Mouse (Mus musculus) cerebellum, adult 8-10 months (tissue): ENCODE data around the gene Car10.

ENCODE experiments used
- DNase-seq: peaks from one replicate; pipeline ENCODE4 v3.0.0; 2022

The Car10 gene

DNA sequence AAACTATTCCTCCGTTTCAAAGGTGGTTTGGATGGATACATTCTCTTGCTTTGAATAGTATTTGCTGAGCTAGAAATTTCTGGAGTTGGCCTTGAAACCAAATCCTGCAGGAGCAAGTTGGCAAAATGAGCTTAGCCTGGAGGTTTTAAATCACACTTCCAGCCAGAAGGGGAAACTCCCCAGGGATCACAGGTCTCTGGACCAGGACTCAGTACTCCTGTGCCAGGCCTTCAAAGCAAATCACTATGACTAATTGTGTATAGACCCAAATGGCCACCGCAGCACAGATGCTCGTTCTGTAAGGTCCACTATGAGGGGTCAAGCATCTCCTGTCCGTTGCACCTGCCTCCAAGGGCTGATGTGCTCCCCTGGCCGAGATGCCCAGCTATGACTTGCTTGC, 403.8 kb downstream of the Car10 start:
- DNase-seq: no peak

DNA sequence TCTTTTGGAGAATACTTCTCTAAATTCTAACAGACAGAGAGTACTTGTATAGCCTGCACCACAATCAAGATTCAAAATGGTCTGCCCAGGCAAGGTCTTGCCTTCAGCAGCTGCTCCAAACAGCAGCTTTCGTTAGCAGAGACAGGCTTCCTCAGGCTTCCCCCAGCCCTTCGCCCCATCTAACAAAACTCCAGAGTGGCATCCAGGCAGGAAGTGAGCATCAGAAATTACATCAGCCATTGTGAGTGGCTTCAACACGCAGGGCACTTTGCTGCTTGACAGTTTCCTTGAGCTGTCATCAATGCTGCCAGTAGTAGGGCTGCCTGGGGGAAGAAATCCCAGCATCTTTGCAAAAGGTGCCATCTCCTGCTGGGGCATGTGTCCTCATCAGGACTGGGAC, 405.0 kb downstream of the Car10 start:
- no peak for DNase-seq

DNA sequence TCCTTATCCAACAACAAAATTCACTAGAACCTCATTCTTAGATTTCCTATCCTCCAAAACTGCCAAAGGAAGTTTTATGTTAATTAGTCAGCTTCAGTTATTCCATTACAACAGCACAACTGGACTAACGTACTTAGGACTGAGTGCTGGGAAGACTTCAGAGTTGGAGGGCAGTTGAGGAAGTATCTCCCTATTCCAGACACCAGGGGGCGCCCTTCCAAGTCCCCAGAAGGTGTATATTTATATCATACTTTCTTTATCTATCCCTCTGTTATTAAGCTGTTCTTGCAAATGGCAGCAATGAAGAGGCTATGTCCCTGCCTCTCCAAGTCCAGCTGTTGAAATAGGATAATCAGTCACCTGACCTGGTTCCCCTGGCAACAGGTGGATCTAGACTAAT, 405.6 kb downstream of the Car10 start:
- no peak for DNase-seq

DNA sequence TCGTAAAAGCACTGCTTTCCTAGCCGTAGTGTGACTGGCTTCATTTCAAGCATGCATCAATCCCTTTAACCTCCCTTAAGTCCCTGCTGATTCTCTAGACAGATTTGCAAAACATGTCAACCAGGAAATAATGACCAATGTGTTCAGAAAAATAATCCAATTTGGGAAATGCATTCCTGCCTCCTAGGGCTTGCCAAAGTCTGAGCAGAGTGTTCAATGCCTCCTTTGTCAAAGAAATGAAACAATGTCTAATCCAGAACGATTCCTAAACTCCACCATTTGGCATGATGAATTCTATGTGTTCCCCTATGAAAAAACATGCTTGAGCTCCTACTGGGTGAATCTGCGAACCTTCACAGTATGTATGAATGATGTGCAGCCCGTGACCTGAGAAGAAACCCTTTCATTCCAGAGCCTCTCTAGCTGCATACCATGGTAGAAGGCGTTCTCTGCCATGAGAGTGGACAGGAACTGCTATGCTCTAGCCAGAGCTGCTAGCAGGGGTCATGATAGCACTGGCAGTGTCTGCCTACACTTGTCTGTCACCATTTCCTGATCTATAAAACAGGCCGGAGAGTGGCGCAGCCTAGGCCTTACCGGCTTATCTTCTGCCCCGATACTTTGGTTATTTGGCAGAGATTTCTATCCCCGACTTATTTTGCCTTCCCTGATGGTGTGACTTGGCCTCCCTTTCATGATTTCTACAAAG, 411.9 kb downstream of the Car10 start:
- no peak for DNase-seq

DNA sequence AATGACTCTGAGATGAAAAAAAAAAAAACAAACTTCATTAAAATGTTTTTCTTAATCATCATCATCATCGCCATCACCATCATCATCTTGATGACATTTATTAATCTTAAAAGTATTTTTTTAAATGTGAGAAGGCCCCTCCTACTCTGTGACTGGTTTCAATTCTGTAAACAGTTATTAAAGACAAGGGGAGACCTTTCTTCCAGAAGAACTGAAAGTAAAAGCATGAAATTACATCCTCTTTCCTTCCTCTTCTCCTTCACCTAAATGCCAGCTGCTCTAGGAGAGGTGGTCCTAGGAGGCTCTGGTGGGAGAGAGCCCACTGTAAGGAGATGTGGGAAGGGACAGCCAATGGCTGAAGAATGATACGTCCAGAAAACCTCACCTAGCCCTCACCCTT, 415.0 kb downstream of the Car10 start:
- DNase-seq: no peak

DNA sequence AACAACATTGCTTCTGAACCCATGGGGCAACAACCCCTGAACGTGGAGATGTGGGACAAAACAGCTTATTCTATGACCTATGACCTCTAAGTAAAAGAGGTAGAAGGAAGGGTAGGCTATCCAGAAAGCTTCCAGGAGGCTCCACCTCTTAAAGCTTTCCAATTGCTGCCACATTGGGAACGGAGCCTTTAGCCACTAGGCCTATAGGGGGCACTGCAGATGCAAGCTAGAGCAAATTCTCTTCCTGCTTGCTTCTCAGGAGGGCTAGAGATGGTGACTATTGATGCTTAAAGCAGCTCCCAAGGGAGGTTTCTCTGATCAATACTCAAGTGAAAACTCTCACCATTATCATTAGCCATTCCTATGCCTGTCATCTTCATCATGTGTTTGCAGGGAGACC, 416.6 kb downstream of the Car10 start:
- DNase-seq: no peak

DNA sequence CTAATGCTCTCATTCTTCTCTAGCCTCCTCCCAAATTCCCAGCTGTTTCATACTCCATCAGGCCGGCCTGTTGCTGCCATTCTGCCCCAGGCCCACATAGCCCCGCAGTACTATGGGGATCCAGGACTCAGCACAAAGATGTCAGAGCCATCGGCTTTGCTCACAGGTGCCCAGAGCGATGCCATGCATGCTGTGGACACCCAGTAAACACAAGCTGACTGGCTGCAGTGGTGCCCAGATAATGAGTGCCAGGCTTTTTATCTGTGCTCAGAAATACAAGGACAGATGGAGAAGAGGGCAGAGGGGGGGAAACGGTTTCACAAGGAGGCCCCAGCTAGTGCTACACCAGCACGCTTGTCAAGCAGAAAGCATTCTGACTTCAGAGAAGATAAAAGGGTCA, 417.7 kb downstream of the Car10 start:
- DNase-seq: peak; percentile 81

DNA sequence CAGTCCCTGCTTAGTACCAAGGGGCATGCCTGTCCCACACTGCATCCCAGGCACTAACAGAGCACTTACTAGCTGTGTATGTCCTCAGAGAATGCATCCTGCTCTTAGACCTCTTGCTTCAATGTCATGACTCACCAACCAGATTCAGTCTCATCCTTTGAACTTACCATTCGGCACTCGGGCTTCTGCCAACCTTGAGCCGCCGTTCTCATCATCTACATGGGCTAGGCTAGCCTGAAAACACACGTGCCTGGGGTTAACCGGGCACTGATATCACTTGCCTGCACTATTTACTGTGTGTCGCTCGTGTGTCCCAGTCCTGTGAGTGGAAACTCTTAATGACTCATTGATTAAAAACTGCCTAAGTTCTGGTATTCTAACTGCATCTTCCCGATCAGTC, 418.4 kb downstream of the Car10 start:
- no peak for DNase-seq

DNA sequence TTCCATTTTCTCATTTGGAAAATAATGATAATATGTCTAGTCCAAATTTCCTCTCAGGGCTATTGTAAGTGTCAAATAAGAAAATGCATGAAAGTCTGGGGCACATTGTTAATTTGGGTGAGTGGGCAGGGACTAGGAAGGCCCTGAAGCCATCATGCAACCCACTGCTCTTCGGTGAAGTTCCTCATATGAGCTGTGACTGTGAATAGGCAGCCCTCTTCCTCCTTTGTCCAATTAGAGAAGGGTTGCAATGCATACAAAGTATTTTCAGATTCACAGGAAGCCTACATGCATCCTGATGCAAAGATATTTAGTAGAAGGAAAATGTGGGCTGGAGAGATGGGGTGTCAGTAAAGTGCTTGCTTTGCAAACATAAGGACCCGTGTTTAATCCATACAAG, 419.1 kb downstream of the Car10 start:
- DNase-seq: no peak

DNA sequence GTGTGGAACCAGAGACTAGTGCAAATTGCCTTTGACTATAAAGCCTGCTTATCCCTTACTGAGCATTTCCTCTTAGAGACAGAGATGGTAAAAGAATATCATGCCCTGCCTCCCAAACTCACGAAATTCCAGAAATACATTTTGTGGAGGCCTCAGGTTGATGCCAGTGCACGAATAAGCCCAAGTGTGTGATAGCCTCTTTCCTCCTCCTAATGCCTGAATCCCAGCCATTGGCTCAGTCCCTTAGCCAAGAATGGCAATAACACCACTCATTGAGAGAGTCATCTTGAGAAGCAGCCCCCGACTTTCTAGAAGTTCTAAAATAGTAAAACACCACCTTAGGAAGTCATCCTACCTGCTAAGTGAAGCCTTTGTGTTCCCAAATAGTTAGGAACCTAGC, 424.7 kb downstream of the Car10 start:
- no peak for DNase-seq

DNA sequence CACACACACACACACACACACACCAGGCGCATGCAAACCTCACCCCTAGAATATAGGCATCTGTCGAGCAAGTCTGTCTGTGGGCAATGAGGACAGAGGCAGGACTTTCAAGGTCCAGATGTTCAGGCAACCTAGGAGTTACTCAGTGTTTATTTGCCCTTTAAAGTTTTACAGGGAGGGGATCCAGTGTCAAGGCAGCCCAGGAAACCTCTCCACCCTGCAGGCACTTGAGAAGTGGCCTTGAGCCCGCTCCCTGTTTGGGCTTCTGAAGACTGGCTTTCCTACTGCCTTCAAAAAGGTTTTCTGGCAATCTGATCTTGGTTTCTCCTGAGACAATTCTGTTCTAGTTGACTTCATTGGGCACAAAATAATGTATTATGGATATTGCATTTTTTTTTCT, 428.1 kb downstream of the Car10 start:
- DNase-seq: no peak

DNA sequence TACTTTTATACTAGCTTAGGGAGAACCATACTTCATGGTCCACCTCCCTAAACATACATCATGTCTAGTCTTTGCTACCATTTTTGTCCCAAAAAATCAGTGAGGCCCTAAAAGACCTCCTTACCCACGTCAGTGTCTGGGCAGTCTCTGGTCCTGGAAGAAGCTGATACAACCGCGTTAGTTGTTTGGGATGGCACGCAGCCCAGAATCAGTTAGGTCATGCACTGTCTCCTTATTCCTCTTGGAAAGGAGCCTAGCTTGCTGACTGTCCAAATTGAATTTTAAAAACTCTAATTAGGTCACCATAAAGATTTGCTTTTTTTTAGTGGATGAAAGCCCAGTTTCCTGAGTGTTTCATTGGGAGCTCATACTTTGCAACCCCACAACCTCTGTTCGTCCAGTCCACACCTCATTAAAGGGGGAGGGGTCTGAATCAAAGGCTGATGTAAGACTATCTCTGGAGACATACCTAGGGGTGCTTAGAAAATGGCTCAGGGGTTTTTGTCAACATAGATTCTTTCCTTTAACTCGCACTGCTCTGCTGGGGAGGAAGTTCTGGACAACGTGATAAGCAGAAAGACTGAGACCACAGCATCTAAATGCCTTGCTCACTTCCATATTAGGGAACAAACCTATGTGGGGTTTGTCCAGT, 433.3 kb downstream of the Car10 start:
- DNase-seq: peak; percentile 84

DNA sequence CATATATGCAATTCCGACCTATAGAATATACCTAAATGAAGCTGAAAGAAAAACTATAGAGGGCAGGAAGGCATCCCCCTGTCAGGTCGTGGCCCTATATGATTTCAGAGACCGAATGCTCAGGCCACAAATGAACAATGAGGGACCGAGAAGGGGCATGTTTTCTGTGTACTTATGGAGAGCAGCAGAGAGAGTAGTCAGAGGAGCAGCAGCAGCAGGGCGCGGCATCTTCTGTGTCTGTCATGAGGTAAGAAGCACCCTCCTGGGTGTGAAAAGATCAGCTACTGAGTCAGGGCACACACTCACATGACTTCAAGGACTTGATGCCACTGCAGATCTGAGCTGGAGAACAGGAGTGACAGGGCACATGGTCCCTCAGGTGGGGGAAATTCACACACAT, 438.4 kb downstream of the Car10 start:
- DNase-seq: no peak

DNA sequence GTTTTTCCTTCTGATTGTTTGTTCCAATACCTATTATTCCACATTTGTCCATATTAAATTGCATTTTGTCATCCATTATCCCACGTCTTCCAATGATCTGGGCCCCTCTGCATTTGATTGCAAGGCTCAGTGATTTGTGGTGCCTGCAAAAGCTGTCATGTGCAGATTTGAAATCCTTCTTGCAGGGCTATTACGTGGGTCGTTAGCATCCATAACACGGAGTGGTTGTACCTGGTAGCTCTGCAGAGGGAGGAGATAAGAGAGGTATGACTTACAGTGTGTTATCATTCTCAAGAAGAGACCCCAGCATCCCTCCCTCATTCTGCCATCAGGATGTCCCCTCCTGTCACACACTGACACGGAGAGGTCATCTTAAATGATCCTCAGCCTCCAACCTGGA, 451.1 kb downstream of the Car10 start:
- DNase-seq: no peak

DNA sequence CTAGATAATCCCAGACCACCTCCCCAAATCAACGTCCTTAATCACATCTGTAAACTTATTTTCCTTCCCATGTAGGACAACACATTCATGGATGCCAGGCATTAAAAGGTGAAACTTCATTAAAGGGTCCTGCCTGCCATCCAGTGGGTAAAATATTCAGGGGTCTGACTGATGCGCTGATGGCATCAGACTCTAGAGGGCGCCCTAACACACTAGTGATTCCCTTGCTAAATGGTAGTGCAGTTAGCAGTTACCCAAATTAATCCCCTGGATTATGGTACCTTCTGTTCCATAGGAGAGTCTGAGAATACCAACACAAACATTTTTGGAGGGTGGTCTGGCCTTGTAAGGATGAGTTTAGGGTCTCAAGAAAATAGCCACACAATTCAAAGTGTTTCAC, 453.1 kb downstream of the Car10 start:
- DNase-seq: peak; percentile 48

DNA sequence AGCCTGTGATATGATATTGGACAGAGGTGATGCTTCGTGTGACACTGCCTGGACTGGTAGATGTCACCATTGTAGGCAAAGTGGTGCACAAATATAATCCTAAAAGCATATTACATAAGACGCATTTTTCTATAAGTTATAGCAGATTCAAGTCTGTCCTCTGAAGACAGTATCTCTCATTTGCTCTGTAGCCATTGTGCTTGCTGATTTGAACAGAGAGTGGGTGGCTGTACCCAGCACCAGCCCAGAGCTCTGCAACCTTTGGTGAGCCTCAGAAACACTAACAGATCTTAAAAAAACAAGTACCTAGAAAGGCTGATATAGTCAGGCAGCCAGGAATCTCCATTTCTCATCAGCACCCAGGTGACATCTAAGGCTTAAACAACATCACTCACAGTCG, 461.3 kb downstream of the Car10 start:
- DNase-seq: no peak

DNA sequence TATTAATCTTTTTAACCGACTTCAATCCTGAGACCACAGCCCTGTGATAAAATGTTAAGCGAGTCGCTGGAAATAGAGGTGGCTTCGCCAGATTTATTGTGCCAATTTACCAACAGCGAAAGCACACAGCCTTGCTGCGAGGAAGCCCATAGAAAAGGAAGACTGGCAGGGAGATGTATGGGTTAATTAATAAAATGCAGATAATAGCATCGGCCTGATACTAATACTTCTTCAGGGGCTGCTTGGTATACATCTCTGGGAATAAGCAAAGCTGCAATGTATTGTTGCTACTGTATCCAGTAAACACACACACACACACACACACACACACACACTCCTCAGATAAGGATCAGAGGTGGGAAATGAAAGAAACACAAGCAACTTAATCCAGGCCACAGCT, 462.7 kb downstream of the Car10 start:
- no peak for DNase-seq

DNA sequence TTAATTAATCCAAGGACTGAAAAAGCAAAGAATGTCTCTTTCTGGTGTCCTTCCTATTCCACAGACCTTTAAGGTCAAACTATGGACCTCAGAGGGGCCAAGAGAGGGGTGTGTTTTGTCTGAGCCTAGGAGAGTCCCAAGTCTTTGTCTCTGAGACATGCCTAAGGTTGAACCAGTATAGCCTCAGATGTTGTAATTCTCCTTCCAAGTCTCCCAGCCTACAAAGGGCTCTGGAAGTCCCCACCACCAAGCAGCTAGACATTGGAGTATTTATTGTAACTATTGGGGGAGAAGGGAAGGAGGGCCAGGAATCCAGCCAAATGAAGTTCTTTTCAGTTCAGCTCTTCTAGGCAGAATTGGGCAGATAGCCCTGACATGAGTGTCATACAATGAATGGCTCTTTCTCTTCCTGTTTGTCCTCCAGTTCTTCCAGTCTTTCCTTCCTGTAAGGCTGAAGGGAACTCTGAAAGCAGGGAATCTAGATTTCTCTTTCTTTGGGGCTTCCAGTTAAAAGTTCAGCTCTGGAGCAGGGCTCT, 464.6 kb downstream of the Car10 start:
- DNase-seq: no peak

DNA sequence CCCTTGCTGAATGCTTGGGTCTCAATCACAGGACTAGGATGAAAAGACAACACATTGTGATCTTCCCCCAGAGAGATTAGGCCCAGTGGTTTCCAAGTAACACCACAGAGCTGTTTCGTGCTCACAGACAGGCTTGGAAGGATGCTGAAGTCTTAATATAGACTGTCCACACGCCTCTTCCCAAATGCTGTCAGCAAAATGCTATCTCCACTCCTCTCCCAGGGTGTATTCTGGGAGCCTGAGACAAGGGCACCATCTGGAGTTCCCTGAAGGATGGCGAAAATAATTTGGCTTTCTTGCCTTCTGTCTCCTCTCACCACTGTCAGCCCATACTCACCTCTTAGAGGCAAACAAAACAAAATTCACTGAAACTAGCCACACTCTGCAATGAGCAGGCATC, 467.9 kb downstream of the Car10 start:
- peak; percentile 73 for DNase-seq

DNA sequence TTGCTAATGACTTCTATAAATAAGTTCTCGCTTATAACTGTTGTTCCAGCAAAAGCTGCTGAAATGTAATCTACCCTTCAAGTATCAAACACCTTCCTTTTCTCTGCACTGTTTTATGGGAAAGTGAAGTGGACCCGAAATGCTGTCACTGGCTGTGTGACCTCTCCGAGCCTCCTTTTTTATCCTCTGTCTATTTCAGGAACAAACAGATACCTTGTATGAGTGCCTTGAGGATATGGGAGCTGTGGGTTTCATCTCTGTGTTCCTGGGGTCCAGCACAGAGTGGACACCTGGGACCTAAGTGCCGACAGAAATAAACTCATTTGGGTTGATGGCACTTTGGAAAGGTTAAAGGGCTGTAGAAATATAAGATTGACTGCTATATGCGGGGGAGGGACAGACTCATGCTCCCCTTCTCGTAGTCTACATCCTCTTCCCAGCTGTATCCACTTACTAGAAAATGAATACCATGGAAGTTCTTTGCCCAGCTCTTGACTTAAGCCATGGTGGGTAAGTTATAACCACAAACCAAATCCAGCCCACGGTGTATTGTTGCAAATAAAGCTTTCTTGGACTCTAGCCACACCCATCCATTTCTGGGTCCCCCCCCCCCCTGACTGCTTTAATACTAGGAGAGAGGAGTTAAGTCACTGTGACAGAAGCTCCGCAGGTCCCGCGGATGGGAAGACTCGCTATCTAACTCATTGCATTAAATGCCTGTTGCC, 474.3 kb downstream of the Car10 start:
- DNase-seq: no peak

DNA sequence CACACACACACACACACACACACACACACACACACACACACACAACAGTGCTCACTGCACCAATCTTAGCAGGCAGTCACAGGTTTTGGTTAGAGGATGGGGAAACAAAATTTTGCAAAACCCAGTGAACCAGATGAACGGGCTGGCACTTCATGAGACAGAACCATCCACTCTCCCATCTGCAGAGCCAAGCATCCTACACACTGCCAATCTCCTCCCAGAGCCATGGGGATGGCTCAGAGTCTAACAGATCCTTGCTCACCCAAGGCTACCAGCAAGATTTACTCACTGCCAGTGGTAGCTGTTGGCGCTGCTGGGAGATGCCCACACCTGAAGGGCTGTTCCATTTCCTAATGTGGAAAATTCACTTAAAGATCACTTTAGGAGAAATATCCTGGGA, 479.6 kb downstream of the Car10 start:
- DNase-seq: no peak

DNA sequence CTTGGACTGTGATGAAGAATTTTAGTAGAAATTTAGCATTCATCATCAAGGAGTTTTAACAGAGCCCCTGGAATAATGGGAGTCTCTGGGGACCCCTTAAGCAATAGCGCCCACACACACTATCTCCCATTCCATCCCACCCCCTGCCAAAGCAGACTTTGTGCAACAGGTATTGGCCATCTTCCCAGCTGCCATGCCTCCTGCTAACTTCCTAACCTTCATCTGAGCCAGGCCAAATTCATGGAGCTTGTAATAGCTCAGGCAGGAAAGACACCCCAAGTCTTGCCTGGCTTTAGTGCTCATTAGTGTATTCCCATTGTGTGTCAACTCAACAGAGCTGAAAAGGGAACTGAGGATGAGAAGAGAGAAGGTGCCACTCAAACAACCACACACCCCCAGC, 481.8 kb downstream of the Car10 start:
- DNase-seq: peak; percentile 39

DNA sequence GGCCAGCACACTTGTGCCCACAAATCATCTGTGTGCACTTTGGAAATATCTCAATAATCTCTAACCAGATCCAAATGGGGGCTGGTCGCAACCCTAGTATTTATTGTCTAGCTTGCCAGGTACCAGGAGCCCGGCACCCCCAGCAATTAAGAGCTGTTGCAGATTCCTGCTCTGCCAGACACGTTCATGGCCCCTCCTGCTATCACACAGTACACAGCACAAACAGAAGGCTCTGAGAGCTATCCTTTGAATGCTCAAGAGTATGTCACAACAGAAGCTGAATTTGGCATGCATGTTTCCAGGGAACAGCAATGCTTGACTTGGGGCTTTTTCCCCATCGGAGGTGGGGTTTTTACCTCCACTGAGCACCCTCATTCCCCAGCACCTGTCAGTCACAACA, 483.5 kb downstream of the Car10 start:
- no peak for DNase-seq

DNA sequence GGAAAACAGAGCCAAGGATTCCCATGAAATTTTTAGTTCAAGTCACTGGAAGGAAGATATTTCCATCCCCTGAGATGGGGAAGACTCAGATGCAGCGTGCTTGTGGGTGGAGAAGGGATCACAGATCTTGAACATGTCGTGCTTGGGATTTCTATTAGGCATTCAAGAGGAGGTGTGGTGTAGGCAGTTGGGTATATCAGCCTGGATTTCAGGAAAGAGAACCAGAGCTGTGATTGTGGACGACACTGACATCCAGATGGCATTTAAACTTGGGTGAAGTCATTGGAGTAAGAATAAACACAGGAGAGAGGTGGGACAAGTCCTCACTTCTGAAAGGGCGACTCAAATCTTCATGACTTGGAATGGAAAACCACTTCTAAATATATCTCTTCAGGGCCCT, 490.0 kb downstream of the Car10 start:
- DNase-seq: no peak
